Mouse (Mus musculus) liver, embryonic 16.5 days (tissue): ENCODE data around the gene Dapp1. TPM values are rescaled to one million over a fixed set of nuclear protein-coding genes. Genes with fewer than 3 reads are reported as not detected.
A peak's percentile ranks its signal among the peaks of the same experiment; 100 is the strongest.

Experiments used
- ATAC-seq: fragments of 200-750 bp; cut with Nextera tagmentation; 2 replicates; pipeline ENCODE4 v1.8.0; 2017; ENCODE audit warnings: low read depth, mild to moderate bottlenecking, moderate number of reproducible peaks, moderate library complexity
- H3K27ac ChIP-seq: fragments of 300-500 bp; sonication (generic); 2 replicates; pipeline ENCODE4 v1.5.1; 2014; ENCODE audit warnings: mild to moderate bottlenecking, low read length
- H3K27me3 ChIP-seq: fragments of 300-500 bp; sonication (generic); 2 replicates; pipeline ENCODE4 v1.6.1; 2014; ENCODE audit warnings: low read depth, low read length, mixed read lengths; ENCODE audit not compliant: control insufficient read depth, insufficient read depth
- H3K36me3 ChIP-seq: fragments of 300-500 bp; sonication (generic); 2 replicates; pipeline ENCODE4 v1.6.1; 2014; ENCODE audit warnings: mild to moderate bottlenecking; ENCODE audit not compliant: control insufficient read depth, insufficient read depth
- H3K4me1 ChIP-seq: fragments of 300-500 bp; sonication (generic); 2 replicates; pipeline ENCODE4 v1.6.1; 2014; ENCODE audit warnings: low read depth, low read length, mixed read lengths; ENCODE audit not compliant: control insufficient read depth
- H3K4me2 ChIP-seq: fragments of 300-500 bp; sonication (generic); 2 replicates; pipeline ENCODE4 v1.6.1; 2014; ENCODE audit warnings: low read depth, low read length, mixed read lengths
- H3K4me3 ChIP-seq: fragments of 300-500 bp; sonication (generic); 2 replicates; pipeline ENCODE4 v1.5.1; 2014; ENCODE audit warnings: low read depth, mild to moderate bottlenecking, low read length
- H3K9ac ChIP-seq: fragments of 300-500 bp; sonication (generic); 2 replicates; pipeline ENCODE4 v1.6.1; 2014; ENCODE audit warnings: low read depth, low read length
- H3K9me3 ChIP-seq: fragments of 300-500 bp; sonication (generic); replicated peaks from 2 replicates; pipeline ENCODE4 v1.6.1; 2016; ENCODE audit warnings: low read length; ENCODE audit not compliant: control insufficient read depth
- WGBS: fragments of 180-500 bp; shearing (Covaris S2); extraction: QIAGEN DNeasy Blood & Tissue Kit; methylation state at CpG from one replicate; pipeline ENCODE4 v1.1.7; 2014; ENCODE audit not compliant: insufficient replicate concordance; 5-methylcytosine and 5-hydroxymethylcytosine counted together
- polyA plus RNA-seq: library from polyadenylated mRNA; unstranded; fragments of >200 nt; fragmentation: Nextera tagmentation; extraction: Ambion mirVana; gene quantifications from 2 replicates; pipeline ENCODE4 v1.2.1, GENCODE M21; 2015

Dapp1 gene
- polyA plus RNA-seq, 1 experiment from 2014 or later, result 13.0 TPM

GRCm38 (mm10) chr3:137913093-137913492 is 68.3 kb downstream of the Dapp1 start:
- H3K27me3 ChIP-seq, result no peaks in the 10 kb centered on the region
- no peak overlapping the region for H3K4me2 ChIP-seq
- WGBS, result 41% methylated on average over 2 of the region's 2 CpGs
- H3K27ac ChIP-seq, result no peak overlapping the region
- H3K4me1 ChIP-seq, result peaks cover 6% of the 10 kb centered on the region
- H3K4me3 ChIP-seq, result no peak overlapping the region
- H3K9me3 ChIP-seq, result no peaks in the 10 kb centered on the region
- peak; percentile 68 for ATAC-seq
- H3K9ac ChIP-seq, result no peak overlapping the region
- H3K36me3 ChIP-seq, result no peaks in the 10 kb centered on the region; the same call in 1 of the 2 replicates

DNA sequence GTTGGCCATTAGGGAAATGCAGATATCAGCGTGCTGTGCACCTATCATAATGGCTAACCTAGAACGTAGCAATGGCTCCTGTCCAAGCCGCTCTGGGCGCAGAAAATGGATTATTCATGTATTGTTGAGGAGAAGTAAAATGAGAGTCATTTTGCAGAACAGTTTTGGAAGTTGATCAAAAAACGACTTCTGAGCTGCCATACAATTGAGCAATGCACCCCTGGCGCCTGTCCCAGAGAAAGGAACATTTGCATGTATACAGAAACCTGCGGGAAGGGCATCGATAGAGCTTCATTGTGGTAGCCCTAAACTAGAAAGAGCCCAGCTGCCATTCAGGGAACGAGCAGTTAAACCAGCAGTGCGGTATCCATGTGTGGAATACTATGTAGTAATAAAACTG is 81.2 kb downstream of the Dapp1 start:
- no peak overlapping the region for H3K9ac ChIP-seq
- no peaks in the 10 kb centered on the region; the same call in 1 of the 2 replicates for H3K36me3 ChIP-seq
- H3K27me3 ChIP-seq, result no peaks in the 10 kb centered on the region
- no peak for ATAC-seq
- no peaks in the 10 kb centered on the region for H3K4me1 ChIP-seq
- WGBS, result 75% methylated on average over 10 of the region's 10 CpGs
- H3K9me3 ChIP-seq, result no peaks in the 10 kb centered on the region
- H3K4me3 ChIP-seq, result no peak overlapping the region
- no peak overlapping the region for H3K4me2 ChIP-seq
- no peak overlapping the region for H3K27ac ChIP-seq

DNA sequence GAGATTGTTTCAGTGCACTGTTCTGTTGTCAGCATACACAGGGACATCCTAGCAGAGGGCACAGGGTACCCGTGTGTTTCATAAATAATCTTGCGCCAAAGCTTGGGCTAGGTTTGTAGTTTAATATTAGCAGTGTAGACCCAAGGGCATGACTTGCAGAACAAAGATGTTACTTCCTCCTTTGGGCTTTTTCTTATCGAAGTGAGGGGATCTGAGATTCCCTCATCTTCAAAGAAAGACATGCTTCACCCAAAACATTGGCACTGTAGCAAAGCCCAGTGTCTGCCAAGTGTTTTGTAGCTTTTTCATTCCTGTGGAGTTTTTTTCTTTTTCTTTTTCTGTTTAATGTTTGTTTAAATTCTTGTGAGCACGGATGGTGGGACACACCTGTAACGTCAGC is 83.7 kb downstream of the Dapp1 start:
- H3K27ac ChIP-seq, result no peak overlapping the region
- 54% methylated on average over 5 of the region's 5 CpGs for WGBS
- no peaks in the 10 kb centered on the region for H3K4me1 ChIP-seq

GRCm38 (mm10) chr3:137896867-137897266 is 84.5 kb downstream of the Dapp1 start:
- WGBS, result 75% methylated on average over 3 of the region's 3 CpGs
- ATAC-seq, result no peak
- no peaks in the 10 kb centered on the region for H3K9me3 ChIP-seq

More for the DNA sequence above, 83.7 kb downstream of the Dapp1 start:
- Histone ChIP-seq H3K4me2 (no peak overlapping the region), H3K4me3 (no peak overlapping the region), H3K9me3 (no peaks in the 10 kb centered on the region), H3K27me3 (no peaks in the 10 kb centered on the region), H3K9ac (no peak overlapping the region), H3K36me3 (no peaks in the 10 kb centered on the region; the same call in 1 of the 2 replicates)
- ATAC-seq, result no peak

DNA sequence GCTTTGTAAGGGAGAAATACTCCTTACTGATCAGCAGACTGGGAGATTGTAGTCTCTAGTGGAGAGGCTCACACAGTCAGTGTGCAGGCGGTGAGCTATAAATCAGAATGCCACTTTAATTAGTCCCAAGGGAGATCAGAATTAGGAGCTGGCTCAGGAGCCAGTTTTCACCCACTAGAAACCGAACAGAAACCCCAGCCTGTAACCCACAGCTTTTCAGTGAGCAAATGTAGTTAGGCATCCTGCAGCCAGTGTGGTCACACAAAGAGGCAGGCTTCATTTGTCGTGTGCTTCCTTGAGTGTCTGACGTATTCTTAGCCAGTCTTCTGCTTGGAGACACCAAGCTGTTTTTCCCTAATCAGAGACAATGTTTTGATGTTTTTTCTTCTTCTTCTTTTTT is 85.0 kb downstream of the Dapp1 start:
- ATAC-seq, result no peak
- Histone ChIP-seq H3K27me3 (no peaks in the 10 kb centered on the region), H3K9ac (no peak overlapping the region), H3K4me1 (no peaks in the 10 kb centered on the region), H3K4me2 (no peak overlapping the region), H3K36me3 (no peaks in the 10 kb centered on the region; the same call in 1 of the 2 replicates), H3K4me3 (no peak overlapping the region), H3K27ac (no peak overlapping the region), H3K9me3 (no peaks in the 10 kb centered on the region)
- WGBS, result 76% methylated on average over 4 of the region's 4 CpGs

More at GRCm38 (mm10) chr3:137896867-137897266, 84.5 kb downstream of the Dapp1 start:
- Histone ChIP-seq H3K4me1 (no peaks in the 10 kb centered on the region), H3K4me2 (no peak overlapping the region), H3K36me3 (no peaks in the 10 kb centered on the region; the same call in 1 of the 2 replicates), H3K9ac (no peak overlapping the region), H3K27ac (no peak overlapping the region), H3K4me3 (no peak overlapping the region), H3K27me3 (no peaks in the 10 kb centered on the region)

DNA sequence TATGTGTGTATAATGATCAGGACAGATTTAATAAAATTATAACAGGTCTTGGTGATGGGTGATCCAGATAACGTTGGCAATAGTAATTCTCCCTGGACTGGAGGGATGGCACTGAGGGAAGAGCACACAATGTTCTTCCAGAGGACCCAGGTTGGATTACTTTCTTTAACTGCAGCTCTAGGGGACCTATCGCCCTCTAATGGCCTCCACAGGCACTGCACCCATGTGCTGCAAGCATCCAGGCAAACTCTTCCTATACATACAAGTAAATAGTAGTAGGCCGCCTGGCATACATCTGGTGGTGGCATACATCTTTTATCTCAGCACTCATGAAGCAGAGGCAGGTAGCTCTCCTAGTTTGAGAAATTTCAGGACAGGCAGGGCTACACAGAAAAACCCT is 86.1 kb downstream of the Dapp1 start:
- H3K27ac ChIP-seq, result no peak overlapping the region
- ATAC-seq, result no peak
- no peaks in the 10 kb centered on the region for H3K27me3 ChIP-seq
- WGBS, result 72% methylated on average over 3 of the region's 3 CpGs
- H3K36me3 ChIP-seq, result no peaks in the 10 kb centered on the region; the same call in 1 of the 2 replicates
- no peaks in the 10 kb centered on the region for H3K9me3 ChIP-seq
- no peak overlapping the region for H3K9ac ChIP-seq
- H3K4me3 ChIP-seq, result no peak overlapping the region
- H3K4me1 ChIP-seq, result no peaks in the 10 kb centered on the region
- no peak overlapping the region for H3K4me2 ChIP-seq

- no peak overlapping the region for H3K4me3 ChIP-seq
- WGBS, result 65% methylated on average over 4 of the region's 4 CpGs
- H3K36me3 ChIP-seq, result no peaks in the 10 kb centered on the region; the same call in 1 of the 2 replicates
- no peaks in the 10 kb centered on the region for H3K9me3 ChIP-seq
- no peak overlapping the region for H3K4me2 ChIP-seq
- H3K27ac ChIP-seq, result no peak overlapping the region
- no peaks in the 10 kb centered on the region for H3K27me3 ChIP-seq
- ATAC-seq, result no peak
- no peaks in the 10 kb centered on the region; the same call in 1 of the 2 replicates for H3K4me1 ChIP-seq
- H3K9ac ChIP-seq, result no peak overlapping the region
These were observed 87.6 kb downstream of the Dapp1 start for GRCm38 (mm10) chr3:137893789-137894188.

DNA sequence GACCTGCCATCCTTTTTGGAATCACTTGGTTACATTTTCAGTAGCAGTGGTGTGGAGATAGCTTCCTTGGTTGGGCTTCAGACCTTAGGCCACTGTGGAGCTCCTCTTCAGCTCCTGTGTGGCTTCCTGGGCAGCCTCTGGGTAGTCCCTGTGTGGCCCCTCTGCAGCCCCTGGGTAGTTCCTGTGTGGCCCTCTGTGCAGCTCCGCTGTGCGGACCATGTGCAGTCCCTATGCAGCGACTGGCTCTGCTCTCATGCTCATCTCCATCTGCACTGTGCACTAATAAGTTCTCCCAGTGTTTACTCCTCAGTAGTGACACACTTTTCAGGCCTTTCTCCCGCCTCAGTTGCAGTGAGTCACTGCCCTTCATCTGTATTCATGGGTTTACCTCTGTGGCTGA is 89.2 kb downstream of the Dapp1 start:
- Histone ChIP-seq H3K27me3 (no peaks in the 10 kb centered on the region), H3K36me3 (no peaks in the 10 kb centered on the region; the same call in 1 of the 2 replicates), H3K4me1 (no peaks in the 10 kb centered on the region; the same call in none of the 2 replicates), H3K9ac (no peak overlapping the region), H3K27ac (no peak overlapping the region), H3K4me3 (no peak overlapping the region), H3K9me3 (no peaks in the 10 kb centered on the region), H3K4me2 (no peak overlapping the region)
- WGBS, result 77% methylated on average over 4 of the region's 4 CpGs
- no peak for ATAC-seq

DNA sequence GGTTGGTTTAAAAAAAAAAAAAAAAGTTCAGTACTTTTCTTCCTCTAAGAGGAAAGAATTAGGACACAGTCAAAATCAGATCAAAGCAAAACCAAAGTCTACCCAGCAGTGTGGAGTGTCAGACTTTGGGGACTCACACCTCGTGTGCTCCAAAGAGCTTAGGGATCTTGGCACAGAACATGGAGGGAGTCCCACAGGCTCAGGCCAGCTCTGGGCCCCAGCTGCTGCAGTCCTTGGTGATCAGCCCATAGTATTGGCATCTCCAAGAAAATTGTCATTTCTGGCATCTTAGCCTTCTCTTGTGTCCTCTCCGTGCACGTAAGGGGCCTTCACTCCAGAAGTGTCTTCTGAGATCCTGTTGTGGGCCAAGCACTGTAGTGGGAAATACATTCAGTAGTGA is 90.3 kb downstream of the Dapp1 start:
- Histone ChIP-seq H3K4me2 (no peak overlapping the region), H3K27me3 (no peaks in the 10 kb centered on the region), H3K4me1 (no peaks in the 10 kb centered on the region; the same call in none of the 2 replicates), H3K9ac (no peak overlapping the region), H3K4me3 (no peak overlapping the region), H3K27ac (no peak overlapping the region), H3K36me3 (no peaks in the 10 kb centered on the region; the same call in 1 of the 2 replicates), H3K9me3 (no peaks in the 10 kb centered on the region)
- no peak for ATAC-seq
- 69% methylated on average over 3 of the region's 3 CpGs for WGBS
